Mouse (Mus musculus): Measurements from ENCODE around the gene Zfp963.
"Not testable (repeated sequence)": the region's sequence is repeated elsewhere in the genome, so short reads cannot be mapped to it uniquely, and the experiment has no call there.

The Zfp963 gene

DNA sequence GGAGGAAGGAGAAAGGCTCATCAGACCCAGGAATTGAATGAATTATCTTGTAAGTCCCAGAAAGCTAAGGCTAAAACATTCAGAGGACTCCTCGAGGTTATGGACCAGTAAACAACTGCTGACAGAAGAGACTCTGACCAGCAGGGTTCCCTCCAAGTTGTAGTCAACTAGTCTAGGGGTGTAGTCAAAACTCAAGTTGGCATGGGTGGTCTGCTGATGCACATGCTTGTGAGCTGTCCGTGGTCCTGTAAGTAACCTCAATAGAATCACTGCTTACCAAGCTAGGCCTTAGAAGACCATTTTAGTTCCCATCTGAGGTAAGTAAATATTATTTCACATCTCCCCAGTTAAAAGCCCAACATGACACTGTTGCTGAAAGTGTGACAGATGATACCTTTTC is 8.5 kb downstream of the Zfp963 start:
- no peak for DNase-seq (ENCODE audit: extremely low spot score, low read depth, low spot score)

DNA sequence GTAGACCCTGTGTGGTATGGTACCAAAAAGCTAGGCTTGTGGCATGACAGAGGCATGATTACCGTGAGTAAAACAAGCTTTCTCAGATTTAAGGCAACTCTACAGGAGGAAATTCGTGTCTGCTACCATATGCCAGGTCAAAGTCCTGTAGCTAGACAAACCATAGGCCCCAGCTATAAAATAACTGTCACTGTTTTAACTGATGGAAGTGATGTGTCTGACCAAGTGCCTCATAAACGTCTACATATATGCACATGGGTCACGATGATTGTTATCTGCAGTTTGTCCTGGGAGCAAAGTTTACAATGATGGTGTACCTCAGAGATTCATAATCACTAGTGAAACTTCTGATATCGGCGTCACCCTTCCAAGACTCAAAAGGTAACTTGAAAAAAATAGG is 9.0 kb downstream of the Zfp963 start:
- no peak for DNase-seq (ENCODE audit: extremely low spot score, low read depth, low spot score)

GRCm38 (mm10) chr8:69735495-69735894 is 14.3 kb downstream of the Zfp963 start:
- no peak for DNase-seq (ENCODE audit: extremely low spot score, low read depth, low spot score)

- DNase-seq (ENCODE audit: extremely low spot score, low read depth, low spot score) = no peak
These were observed 32.6 kb downstream of the Zfp963 start for GRCm38 (mm10) chr8:69717232-69717580.

DNA sequence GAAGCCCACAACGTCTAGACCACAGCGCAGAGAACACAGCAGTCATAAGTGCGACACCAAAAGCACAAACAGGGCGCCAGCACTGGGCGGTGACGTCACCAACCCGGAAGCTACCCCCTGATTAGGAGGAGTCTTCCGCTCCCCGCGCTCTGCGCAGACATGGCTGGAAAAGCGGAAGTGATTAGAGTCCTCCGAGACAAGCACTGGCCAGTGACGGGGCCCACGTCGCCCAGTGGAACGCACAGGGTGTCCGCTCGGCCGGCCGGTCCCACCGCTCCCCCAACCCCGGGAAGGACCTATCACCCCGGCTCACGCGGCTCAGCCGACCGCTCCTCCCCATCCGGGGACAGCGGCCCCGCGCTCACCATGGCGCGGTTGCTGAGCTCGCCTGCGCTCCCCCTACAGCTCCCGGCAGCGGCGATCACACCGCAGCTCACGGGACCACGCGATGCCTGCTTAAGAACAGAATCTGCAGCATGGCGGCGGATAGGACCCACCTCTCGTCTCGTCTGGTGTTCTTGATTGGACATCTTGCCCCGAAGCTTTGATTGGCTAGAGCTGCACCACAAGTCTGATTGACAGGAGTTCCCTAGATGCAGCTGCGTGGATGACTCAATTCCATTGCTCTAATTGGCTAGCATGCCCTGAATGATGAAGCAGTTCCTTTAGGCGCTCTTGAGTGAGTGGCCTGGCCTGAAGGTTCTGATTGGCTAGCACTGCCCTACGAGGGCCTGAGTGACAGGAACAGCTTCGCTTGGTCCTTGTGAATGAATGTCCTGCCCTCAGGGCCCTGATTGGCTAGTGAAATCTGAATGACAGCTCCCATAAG is 33.2 kb downstream of the Zfp963 start:
- peak; percentile 97 for DNase-seq (ENCODE audit: extremely low spot score, low read depth, low spot score)

DNA sequence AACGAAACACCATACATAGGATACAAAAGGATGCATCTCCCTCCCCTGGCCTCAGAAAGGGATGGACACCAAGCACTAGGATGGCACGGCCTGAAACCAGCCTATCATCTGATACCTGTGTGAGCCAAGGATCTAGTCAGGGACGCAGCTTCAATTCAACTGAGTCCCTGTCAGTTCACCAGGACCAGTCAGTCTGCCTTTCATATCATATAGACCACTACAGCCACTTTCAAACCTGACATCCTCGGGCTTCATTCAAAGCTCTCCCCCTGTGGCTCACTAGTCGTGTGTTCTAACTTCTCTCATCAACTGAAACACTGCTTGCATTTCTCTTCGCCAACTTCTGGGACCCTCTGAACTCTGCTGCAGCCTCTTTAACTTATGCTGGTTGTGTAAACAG is 34.4 kb downstream of the Zfp963 start:
- DNase-seq (ENCODE audit: extremely low spot score, low read depth, low spot score) = no peak

- no peak for DNase-seq (ENCODE audit: extremely low spot score, low read depth, low spot score)
These were observed 36.3 kb downstream of the Zfp963 start for GRCm38 (mm10) chr8:69713516-69713915.

- not testable (repeated sequence) for DNase-seq (ENCODE audit: extremely low spot score, low read depth, low spot score)
These were observed 39.1 kb downstream of the Zfp963 start, which contains the start of gene Zfp869 for GRCm38 (mm10) chr8:69710624-69711023. Zfp869 (minus strand) TSS chr8:69710724.

DNA sequence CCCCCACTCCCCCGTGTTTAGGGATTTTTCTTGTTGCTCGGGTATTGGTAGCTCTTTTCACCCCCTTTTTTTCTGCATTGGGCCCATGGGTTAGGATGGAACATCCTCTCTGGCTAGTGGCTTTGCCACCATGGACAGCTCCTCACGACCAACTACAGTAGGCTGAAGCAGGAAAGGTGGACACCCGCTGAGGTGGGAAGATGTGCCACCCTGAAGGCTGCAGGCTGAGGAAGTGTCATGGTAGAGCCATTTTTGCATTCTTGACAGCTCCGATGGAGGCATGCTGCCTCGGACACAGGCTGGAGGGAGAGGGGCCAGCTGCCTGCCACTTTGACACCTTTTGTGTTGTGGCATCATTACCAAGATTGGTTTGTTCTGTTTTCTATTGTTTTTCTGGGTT is 48.0 kb downstream of the Zfp963 start:
- no peak for DNase-seq (ENCODE audit: extremely low spot score, low read depth, low spot score)
